Mouse (Mus musculus) left cerebral cortex, adult 8-10 months (tissue): ENCODE results near the gene Gm49776. TPM values are rescaled to one million over a fixed set of nuclear protein-coding genes. Genes with fewer than 3 reads are reported as not detected.
"Not testable (repeated sequence)": the region's sequence is repeated elsewhere in the genome, so short reads cannot be mapped to it uniquely, and the experiment has no call there.

Source experiments
- DNase-seq, 2 experiments: peaks; one replicate each; pipeline ENCODE4 v3.0.0; 2022; ENCODE audit warnings: low spot score in 2 of 2
- total RNA-seq, 4 experiments: library from RNA; stranded (reverse); gene quantifications; 2 replicates each; pipeline ENCODE4 v1.2.4; 2022

The Gm49776 gene
- not detected for total RNA-seq

- no peak for DNase-seq
These were observed at the start of gene Gm49776 for GRCm38 (mm10) chr16:18258221-18258620. Gene Gm49776, minus strand, starts transcription at chr16:18258321.

DNA sequence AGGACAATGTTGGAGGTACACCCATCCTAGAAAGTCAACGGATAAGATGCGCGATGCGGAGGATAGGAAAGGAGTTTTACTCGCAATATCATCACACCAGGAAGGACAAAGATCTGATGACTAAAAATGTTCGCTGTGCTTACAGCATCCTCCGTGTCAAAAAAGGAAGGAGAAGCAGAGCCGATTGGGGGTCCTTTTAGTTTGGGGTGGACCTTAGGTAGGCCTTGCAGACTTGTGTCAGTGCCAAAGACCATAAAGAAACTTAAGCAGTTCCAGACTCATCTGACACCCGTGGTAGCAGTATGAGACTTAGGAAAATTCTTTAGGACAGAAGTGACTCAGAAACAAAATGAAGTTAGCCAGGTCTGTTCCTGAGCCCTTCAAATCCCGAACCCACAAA lies 31.5 kb upstream of the Gm49776 start:
- not testable (repeated sequence) for DNase-seq

- peak; percentile 93 to 98 for DNase-seq
These were observed 31.0 kb upstream of the Gm49776 start, which contains the start of gene Dgcr8 for GRCm38 (mm10) chr16:18289067-18289588. Gene Dgcr8, minus strand, starts transcription at chr16:18289246.

DNA sequence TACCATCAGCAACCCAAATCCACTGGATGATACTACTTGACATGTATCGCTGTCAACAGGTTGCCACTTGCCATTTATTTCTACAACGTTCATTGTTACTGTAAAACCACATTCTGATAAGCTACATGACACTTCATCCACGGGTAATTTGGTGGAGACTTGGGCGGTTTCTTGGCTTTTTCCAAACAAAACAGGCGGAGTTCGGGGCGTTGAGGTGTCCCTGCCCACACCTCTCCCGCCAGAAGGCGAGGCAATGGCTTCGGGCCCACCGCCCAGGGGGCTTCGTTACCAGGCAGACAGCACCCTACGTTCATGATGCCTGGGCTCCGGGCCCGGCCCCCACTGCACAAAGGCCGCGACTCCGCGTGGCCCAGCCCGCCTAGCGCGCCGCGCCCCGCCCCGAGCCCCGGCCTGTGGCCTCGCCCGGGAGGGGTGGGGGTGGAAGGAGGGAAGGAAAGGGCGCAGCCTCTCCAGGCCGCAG lies 30.5 kb upstream of the Gm49776 start:
- peak in 1 of 2 experiments; percentile 48 for DNase-seq

DNA sequence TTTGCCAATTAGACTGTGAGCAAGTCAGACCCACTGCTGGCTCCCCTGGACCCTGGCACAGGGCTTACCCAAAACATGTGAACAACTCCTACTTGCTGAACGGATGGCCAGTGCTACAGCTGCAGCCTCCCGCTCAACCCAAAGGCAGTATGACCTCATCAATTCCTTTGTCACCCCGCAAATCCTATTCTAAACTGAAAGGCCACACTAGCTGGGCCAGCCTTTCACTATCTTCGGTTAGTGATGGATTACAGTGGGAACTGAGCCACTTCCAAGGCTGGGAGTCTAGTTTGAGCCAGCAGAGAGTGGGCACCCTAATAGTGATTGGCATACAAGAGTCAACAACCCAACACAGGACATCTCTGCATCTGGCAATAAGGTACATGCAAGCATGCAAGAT lies 30.0 kb upstream of the Gm49776 start:
- DNase-seq = no peak

GRCm38 (mm10) chr16:18275166-18275565 lies 17.0 kb upstream of the Gm49776 start:
- no peak for DNase-seq

DNA sequence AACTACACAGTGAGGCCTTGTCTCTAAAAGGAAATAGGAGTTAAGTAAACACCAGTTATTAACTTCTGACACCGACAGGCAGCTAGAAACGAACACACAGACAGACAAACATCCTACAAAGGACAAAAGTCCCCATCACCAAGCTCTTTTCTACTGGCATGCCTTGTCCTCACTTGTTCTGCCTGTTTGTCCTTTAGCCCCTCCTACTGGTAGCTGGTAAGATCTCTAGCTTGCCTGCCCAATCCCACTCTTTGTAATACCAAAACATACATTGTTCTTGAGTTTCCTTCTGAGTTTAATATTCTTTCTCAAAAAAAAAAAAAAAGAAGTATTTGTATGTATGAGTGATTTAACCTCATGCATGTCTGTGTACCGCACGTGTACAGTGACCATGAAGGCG lies 10.1 kb upstream of the Gm49776 start:
- DNase-seq = no peak

GRCm38 (mm10) chr16:18265024-18265423 lies 6.9 kb upstream of the Gm49776 start:
- no peak for DNase-seq

- no peak for DNase-seq
These were observed 4.3 kb downstream of the Gm49776 start for GRCm38 (mm10) chr16:18253866-18254265.

DNA sequence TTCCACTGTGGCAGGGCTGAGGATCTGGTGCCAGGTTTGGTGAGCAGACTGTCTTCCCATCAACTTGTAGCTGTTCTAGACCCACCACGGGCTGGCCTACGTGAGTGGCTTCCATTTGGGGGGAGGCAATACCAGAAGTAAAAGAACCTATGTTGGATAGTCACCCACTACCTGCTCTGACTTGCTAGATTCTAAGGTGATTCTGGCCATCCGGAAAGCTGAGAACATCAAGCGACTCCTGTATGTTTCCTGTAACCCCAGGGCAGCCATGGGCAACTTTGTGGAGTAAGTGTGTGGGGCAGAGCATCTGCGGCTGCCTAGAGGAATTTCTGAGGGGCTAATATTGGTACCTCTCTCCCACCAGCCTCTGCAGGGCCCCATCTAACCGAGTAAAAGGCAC lies 5.4 kb downstream of the Gm49776 start:
- DNase-seq = no peak

- DNase-seq = no peak
These were observed 7.0 kb downstream of the Gm49776 start for GRCm38 (mm10) chr16:18250828-18251790.

- no peak for DNase-seq
These were observed 7.9 kb downstream of the Gm49776 start for GRCm38 (mm10) chr16:18250231-18250630.

DNA sequence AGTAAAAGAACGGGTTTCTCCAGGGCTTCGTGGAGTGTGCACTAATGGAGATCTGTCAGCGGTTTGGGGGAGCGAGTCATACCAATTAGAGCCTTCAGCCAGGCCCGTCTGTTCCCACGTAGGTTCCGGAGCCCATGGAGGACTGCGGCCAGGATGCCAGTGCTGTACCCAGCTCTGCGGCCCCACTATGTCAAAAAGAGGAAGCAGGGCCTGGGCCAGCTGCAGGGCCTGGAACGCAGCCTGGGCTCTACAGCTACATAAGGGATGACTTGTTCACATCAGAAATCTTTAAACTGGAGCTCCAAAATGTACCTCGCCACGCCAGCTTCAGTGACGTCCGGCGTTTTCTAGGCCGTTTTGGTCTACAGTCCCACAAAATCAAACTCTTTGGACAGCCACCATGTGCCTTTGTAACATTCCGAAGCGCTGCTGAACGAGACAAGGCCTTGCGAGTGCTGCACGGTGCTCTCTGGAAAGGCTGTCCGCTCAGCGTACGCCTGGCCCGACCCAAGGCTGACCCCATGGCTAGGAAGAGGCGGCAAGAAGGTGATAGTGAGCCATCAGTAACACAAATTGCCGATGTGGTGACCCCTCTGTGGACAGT lies 8.7 kb downstream of the Gm49776 start:
- peak; percentile 38 to 42 for DNase-seq

GRCm38 (mm10) chr16:18248433-18249363 lies 9.4 kb downstream of the Gm49776 start, which contains the start of the genes Trmt2a and Ranbp1:
Gene Trmt2a, plus strand, starts transcription at chr16:18248679.
Gene Ranbp1, minus strand, starts transcription at chr16:18248732.
- DNase-seq = peak; percentile 99

GRCm38 (mm10) chr16:18247521-18248399 lies 10.4 kb downstream of the Gm49776 start:
- DNase-seq = no peak

DNA sequence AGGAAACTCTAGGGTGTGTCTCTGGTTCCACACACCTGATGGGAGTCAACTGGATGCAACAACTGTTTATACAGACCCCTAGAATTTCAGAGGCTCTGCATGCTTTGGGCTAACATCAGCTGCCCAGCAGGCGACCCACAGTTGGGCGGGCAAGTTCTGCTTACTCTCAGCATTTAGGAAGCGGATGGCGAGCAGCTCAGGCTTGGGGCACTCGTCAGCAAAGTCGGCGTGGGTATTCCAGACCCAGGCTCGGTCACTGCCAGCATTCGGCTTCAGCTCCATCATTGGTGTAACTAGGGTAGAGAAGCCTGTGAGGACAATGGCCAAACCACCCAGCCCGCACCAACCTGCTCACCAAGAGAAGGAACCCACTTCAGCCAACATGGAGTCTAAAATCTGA lies 16.5 kb downstream of the Gm49776 start:
- DNase-seq = no peak

DNA sequence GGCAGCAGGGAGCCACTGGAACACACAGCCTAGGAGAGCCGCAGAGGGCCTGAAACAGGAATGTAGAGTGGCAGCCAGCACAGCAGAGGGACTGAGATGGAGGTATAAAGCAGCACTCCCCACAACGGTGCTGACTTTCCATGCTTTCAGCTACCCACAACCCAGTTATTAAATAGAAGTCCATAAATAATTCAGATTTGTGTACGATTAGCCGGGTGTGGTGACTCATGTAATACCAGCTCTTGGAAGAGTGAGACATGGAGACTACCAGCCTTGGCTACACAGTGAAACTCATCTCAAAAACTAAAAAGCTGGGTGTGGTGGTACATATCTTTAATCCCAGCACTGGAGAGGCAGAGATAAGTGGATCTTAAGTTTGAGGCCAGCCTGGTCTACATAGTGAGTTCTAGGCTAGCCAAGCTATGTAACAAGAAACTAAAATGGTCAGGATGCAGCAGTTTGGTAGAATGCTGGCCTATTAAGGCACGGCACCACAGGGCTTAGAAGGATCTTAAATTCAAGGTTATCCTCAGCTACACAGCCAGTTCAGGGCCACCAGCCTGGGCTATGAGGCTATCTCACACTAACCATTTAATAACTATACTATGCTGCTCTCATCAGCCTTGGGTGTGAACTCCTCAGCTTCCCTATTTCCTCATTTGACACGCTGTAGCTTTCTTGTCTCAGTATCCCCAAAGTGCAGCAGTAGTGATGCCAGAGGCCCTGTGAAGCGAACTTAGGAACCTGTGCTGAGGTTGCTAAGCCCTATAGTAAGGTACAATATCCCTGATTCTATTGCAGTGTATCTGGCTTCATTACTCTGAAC lies 21.2 kb downstream of the Gm49776 start:
- no peak for DNase-seq

GRCm38 (mm10) chr16:18235389-18236065 lies 22.6 kb downstream of the Gm49776 start:
- peak in 1 of 2 experiments; percentile 66 for DNase-seq
